Mouse (Mus musculus): ENCODE data around the gene Wdfy3.
"Not testable (repeated sequence)": the region's sequence is repeated elsewhere in the genome, so short reads cannot be mapped to it uniquely, and the experiment has no call there.

The Wdfy3 gene

DNA sequence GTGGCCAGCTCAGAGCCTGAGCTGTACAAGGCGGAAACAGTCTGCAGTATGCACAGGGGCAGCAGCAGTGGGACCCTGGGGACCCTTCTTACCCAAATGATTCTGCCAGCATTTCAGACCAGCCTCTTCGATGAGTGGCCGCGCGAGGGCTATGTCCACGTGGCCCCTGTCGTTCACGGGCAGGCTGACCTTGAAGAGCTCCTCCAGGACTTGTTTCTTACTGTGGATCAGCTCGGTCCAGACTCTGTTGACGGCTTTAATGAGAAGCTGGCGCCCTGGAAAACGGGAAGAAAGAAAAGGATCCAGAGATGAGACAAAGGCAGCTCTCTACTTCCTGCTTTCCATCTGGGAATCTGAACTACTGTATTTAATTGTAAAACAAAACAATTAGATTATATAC is 184.7 kb downstream of the Wdfy3 start:
- DNase-seq (ENCODE audit: low spot score), result no peak

DNA sequence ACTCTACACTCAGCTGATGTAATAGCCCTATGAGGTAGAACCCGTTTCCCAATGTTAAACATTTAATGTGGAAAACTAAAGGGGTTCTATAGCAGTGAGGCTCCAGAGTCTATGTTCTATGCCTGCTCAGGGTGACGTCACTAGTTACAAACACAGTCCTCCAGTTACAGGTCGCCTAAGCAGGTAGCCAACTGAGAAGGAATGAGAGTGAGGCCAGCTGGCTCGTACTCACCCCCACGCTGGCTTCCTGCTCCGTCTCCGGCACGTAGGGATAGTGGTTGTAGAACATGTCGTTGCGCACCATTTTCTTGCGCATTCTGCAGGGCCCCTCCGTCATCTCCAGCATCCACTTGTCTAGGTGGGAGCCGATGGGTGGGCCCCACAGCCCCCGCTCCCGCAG is 187.5 kb downstream of the Wdfy3 start:
- DNase-seq (ENCODE audit: low spot score), result no peak

DNA sequence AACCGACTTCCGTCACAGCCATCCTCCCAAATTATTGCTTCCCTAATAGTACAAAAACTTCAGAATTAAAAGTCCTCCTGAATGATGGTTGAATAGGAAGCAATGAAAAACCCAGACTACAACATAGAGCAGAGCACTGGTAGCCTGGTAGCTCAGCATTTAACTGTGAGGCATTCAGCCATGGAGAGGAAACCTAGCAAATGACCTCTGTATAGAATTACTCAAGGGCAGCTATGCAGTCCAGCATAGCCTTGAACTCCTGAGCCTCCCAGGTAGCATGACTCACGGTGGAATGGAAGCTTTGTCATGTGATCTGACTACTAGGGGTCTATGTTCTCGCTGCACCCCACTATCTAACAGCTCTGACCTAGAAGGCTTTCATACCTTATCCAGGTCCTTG is 189.8 kb downstream of the Wdfy3 start:
- DNase-seq (ENCODE audit: low spot score), result no peak

DNA sequence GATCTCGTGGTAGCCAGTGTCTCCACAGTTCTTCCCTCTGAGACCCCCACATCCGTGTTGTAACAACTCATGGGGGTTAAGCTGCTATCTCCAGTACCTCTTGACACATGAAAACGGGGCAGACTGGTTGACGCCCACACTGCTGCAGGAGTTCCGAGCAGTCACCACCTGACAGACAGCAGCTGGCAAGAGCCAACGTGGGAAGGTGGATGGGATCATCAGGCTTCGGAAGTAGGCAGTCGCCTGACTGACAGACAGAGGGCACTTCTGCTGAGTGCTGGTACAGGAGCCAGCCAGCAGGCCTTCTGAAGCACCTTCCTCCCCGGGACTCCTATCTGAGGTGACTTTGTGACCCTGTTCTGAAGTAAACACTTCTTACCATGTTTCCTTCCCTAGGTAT is 191.3 kb downstream of the Wdfy3 start:
- no peak for DNase-seq (ENCODE audit: low spot score)

DNA sequence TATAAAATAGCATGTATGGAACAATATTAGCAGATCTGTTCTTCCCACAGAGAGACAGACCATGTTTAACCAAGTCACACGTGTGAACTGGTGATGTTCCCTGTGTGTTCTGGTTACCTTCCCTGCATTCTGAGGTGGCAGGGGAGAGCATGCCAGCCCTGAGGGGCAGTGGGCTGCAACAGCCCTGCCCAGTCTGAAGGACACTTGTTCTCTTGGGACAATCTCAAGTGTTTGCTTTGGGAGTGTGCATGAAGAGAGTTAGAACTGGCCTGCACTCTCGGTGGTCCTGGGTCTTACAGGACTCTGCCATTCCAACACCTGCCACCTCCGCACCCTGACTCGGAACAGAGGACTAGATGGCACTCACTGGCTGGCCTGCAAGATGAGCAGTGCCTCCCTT is 193.5 kb downstream of the Wdfy3 start:
- no peak for DNase-seq (ENCODE audit: low spot score)

DNA sequence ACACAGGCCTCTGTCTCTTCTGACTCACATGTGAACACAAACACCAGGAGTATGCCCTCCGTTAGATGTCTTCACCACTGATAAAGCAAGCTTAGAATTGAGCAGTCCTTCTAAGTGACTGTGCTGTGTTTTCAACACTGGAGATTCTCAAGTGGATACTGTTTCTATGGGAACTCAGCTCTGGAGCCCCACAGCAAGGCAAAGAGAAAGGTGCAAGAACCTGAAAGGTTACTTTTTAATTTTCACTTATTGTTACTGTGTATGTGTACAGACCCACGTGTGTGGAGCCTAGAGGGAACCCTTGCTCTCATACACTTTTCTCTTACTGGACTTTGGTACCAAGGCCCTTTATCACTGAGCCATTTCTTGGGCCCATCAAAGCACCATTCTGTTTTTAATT is 203.0 kb downstream of the Wdfy3 start:
- DNase-seq (ENCODE audit: low spot score), result no peak

DNA sequence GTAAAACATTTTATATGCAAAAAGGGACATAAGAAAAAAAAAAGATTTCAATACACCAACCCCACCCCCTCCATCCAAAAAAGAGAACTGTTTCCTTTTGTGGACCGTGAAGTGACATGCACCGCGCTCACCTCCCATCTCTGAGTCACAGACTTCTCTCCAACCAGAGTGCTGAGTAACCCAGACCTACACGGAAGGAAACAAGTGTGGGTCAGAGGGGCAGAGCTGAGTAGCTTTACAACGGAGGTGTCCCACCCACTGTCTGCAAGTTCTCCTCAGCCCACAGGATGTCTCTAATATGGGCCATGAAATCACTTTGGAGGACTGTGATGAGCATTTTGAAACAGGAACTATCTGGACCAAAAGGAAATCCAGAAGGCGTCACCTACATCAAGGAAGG is 205.8 kb downstream of the Wdfy3 start:
- DNase-seq (ENCODE audit: low spot score), result no peak

DNA sequence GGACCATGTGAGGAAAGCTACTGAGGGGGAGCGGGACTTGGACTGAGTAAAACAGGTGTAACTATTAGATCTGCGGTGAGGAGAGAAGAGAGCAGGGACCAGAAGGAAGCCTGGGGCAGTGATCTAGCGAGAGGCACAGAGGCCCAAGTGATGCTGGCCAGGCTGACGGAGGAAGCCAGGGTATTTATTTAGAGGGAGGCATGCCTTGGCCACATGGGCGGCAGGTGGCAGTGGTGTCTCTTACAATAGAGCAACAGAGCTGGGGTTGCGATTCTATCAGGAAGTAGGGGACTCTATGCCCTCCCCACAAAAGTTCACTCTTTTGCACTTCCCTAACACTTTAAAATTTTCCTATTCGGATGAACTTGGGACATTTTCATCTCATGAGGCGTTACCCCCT is 207.1 kb downstream of the Wdfy3 start:
- no peak for DNase-seq (ENCODE audit: low spot score)

DNA sequence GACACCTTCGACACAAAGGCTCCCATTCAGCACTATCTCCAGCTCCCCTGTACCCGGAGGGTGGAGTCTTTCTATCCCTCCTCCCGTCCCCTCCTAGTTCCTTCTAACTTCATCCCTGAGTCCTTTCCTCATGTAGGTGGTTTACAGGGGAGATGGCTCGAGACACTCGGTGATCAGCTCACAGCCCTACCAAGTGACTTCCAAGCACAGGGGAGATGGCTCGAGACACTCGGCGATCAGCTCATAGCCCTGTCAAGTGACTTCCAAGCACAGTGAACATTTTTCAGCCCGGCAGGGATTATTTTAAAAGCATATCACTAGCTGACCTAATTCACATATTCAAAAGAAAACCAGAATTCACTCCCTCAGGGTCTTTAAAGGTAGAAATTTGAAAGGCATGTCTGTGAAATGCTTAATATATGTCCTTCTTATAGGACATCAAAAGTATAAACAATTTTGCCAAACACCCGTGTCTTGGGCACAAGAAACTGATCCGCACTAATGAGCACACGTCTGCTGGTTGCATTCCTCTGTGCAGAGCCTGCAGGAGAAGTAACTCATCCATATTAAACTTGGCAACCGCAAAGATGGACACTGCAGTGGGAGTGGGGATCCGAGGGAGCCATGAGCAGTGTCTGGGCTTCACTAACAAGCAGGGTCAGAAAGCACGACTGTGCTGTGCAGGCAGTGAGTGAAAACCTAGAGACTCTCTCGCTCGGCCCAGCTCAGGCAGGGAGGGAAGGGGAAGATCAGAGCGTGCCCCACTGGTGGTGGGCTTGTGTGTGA is 207.7 kb downstream of the Wdfy3 start:
- DNase-seq (ENCODE audit: low spot score), result no peak

DNA sequence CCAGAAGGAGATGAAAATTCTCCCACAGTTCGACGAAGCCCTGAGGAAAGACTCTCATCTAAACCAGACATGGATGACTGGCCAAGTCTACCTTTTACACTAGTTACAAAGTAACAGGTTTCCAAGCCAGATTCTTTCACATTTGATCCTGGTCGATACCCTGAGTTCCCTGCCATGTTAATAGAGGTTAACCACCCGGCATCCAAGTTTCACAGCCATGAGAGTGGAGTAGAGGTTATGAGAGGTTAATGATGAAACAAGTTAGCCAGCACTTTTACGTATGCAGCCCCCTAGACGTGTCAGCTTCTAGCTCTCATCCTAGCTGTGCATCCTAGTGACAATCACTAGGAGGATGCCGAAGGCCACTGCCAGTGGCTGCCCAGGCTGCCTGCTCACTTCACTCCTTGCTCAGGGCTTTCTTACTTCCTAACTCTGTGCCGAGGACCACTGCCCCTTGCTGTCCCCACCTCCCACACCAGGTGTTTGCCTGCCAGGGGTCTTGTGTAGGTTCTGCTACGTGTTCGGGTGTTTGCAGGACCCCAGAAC is 210.8 kb downstream of the Wdfy3 start:
- no peak for DNase-seq (ENCODE audit: low spot score)

DNA sequence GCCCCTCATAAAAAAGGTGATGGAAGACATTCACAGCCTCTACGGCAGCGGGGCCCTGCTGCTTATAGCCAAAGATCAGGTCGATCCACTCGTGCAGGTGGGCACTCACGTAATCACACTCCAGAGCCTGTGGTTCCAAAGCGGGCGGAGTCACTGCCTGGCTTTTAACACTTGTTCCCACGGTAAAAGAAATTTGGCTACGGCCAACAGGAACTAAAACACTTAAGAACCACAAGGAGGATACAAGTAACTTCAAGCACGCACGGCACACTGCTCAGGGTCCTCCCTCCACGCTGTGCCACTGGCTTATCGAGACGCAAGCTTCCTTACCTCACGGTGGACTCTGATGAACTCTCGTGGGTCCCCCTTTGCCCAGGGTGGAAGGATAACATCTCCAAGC is 214.2 kb downstream of the Wdfy3 start:
- no peak for DNase-seq (ENCODE audit: low spot score)

DNA sequence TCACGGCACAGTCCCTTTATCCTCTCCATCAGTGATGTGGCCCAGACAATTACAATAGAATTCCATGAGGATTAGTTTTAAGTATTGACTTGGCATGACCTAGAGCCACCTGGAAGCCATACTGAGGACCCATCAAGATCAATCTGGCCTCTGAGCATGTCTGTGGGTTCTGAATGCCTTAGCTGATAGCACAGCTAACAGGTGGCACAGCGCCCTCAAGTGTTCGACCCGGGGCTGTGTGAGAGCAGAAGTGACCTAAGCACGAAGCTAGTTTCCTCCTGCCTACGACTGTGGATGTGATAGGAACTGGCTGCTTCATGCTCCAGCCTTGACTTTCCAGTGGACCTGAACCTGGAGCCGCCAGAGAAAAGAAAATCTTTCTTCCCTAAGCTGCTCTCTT is 215.1 kb downstream of the Wdfy3 start:
- DNase-seq (ENCODE audit: low spot score), result no peak

DNA sequence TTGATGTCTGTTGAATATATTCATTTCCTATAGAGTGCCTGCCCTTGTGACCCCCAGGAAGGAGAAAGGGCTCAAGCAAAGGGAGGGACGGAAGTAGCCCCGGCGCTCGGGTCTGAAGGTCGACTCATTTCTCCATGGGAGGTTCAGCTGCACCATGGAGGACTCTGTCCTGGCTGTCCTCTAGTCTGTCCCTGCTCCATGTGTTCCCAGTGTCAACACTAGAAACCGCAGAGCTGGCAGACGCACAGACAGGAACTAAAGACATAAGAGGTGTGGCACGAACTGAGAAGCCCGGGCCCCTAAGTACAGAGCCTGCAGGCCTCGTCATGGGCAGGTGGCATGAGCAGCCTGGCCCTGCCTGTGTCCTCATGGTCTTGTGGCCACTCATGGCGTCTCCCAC is 215.6 kb downstream of the Wdfy3 start:
- DNase-seq (ENCODE audit: low spot score), result no peak

DNA sequence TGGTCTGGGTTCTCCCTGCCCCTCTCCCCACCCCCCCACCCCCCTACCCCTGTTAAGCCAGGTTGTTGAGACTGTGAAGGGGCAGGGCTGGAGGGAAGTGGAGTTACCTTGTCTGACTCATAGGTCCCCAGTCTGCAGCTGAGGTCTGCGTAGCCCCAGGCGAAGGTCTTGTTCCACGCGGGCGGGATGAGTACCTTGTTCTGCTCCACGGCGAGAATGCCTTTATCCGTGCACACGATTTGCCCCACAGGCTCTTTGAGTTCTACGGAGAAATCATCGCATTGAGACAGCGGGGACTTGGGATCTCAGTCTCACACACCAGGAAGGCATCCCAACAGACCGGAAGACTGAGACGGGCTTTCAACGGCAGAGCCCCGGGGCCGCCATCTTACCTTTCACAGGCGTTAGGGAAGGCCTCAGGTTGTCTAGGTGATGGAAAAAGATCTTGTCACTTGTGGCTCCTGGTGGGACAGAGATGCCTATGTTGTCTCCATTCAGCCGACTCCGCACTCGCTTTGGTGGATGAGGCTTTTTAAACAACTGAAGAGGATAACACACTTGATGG is 217.5 kb downstream of the Wdfy3 start:
- DNase-seq (ENCODE audit: low spot score), result no peak

DNA sequence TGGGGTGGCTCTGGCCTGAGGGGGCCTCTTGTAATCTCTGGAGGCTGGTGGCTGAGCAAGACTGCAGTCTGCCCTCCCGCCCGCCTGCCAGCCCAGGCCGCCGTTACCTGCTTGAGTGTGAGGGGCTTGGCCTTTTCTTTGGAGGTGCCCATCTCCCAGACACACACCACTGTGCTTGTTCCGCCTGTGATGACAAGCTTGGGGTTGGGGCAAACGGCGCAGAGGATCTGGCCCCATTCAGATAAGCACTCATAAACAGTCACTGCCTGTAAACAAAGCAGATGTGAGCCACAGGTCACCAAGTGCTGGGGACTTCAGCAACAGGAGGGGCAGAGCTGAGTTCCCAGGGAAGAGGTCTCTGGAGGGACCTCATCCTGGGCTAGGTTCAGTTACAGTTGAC is 218.6 kb downstream of the Wdfy3 start:
- DNase-seq (ENCODE audit: low spot score), result no peak

DNA sequence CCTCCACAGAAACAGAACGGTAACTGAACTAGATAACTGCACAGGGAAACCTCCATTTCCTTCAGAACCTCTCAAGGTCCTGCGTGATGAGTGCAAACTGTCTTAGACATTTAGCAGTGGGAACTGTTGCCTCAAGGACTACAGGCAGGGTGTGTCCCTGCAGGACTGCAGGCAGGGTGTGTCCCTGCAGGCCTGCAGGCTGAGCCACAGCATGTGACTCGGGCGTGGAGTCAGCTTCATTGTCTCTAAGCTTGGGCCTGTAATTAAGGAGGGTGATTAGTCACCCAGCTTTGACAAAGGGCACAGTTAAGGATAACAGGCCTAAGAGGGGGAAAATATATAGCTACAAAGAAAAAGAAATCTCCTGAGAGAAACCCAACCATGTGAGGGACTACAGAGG is 222.0 kb downstream of the Wdfy3 start:
- no peak for DNase-seq (ENCODE audit: low spot score)

DNA sequence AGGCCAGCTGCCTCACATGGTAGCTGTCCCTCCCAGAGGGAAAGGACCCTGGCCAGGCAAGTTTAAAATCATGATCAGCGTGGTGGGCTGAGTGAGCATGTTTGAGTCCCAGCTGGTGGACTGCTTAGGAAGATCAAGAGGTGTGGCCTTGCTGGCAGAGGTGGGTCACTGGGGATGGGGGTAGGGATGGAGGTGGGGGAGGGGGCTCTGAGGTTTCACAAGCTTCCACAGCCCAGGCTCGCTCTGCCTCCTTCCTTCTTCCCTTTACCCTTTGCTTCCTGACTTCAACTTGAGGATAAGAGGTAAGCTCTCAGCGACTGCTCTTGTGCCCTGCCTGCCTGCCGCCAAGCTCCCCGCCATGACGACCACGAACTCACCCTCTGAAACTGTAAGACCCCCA is 222.4 kb downstream of the Wdfy3 start:
- no peak for DNase-seq (ENCODE audit: low spot score)

DNA sequence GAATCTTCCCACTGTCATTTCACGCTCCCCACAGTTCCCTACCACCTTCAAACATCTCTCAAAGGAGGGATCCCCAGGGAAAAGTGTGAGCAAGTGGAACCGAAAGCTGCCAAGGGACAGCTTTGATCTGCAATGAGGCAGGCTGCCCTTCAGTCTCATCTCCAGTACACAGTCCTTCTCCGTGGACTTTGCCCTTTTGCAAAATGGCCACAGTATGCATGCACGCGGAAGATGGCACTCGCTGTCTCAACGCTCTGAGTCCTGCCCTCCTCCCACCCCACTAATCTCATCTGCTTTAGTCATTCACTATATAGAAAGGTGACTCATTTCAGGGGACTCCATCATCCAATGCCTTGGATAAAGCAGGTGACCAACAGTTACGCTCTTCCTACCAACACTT is 223.8 kb downstream of the Wdfy3 start:
- DNase-seq (ENCODE audit: low spot score), result no peak

DNA sequence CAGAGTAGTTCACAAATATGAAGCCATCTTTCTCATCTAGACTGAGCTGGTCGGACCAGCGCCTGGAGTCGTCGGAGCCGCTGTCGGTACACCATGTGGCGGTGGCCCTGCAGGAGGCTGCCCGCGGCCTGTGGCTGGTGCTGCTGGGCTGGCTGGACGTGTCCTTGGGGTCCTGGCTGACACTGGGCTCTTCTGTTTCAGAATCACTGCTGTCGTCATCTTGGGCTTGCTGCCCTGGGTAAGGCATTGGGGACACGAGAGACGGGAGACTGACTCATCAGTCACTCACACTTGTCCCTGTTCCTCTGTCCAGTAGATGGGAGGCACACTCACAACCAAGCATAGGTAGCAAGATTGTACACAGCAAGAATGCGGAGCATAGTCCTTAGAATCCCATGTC is 224.7 kb downstream of the Wdfy3 start:
- no peak for DNase-seq (ENCODE audit: low spot score)

DNA sequence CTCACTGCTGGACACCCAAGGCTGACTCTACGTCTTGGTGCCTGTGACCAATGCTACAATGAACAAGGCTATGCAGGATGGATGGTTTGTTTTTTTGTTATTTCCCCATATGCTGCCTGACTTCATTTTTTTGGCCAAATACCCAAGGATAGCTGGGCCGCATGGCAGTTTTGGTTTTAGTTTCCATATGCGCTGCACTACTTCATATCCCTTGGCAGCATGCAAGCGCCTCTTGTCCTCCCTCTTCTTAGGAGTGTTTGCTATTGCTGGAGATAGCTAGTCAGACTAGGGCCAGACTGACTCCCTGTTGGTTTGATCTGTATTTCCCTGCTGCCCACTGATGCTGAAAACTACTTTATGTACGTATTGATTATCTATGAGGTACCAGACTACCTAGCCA is 229.2 kb downstream of the Wdfy3 start:
- DNase-seq (ENCODE audit: low spot score), result no peak

DNA sequence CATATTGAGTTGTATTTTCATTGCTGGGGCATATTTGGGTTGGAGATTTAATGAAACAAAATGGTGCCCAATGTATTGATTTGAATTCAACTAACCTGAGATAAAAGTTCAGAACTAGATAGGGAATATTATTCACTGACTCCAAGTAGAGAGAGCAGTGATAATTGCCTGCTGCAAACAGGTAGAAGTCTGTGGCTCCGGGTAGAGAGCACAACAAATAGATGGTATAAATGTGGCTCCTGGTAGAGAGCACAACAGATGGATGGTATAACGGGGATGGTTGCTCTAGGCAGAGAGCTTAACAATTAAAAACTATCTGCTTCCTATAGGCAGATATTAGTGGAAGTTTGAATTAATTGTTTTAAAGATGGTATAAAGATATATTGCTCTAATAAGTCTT is 232.1 kb downstream of the Wdfy3 start:
- DNase-seq (ENCODE audit: low spot score), result not testable (repeated sequence)

DNA sequence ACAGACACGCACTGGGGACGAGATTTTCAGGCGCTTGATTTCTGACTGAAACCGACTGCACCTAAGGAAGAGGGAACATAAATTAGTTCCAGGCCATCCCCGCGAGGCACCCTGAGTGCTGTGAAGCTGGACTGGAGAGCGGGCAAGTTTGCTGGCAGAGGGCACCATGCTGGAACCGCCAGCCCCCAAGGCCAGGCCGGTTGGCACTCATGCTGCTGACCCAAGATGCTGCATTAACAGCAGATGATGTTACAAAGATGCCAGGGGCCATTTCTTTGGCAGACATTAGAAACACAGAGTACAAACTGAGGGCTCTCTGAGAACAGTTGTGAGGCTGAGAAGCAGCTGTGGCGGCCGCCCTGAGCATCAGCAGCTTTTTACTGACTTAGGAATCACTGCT is 233.5 kb downstream of the Wdfy3 start:
- no peak for DNase-seq (ENCODE audit: low spot score)

DNA sequence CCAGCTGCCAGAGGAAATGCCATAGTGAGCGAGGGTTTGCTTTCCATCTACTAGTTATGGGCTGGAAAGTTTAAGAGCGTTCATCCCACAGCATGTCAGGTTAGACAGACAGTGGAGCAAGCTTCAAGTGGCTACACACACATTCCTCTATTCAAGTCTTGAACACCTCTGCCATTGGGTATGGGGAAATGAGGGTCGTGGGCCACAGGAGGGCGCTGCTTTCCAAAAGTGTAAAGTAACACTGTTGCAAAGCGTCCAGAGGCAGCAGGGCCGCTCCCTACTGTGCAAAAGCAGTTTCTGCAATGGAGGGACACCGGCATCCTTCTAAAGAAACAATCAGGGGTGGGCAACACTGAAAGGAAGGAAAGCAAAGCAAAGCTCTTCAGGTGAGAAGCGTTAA is 235.8 kb downstream of the Wdfy3 start:
- no peak for DNase-seq (ENCODE audit: low spot score)

DNA sequence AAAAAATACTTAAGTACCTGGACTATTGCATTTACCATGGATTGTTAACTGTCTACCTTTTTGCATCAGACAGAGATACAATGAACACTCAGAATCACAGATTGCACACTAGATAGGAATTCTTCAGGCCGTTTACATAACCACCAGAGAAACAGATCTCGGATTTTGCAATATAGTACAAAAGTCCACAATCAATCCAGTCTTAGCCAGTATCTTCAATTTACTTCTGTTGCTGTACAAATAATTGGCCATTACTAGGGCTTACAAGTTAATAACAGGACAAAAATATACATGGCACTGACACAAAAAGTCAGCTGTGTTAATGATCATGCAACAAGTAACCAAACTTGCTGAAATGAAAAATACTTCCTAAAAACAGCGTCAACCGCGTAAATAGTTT is 236.7 kb downstream of the Wdfy3 start:
- no peak for DNase-seq (ENCODE audit: low spot score)
